In the genomic region with DNA sequence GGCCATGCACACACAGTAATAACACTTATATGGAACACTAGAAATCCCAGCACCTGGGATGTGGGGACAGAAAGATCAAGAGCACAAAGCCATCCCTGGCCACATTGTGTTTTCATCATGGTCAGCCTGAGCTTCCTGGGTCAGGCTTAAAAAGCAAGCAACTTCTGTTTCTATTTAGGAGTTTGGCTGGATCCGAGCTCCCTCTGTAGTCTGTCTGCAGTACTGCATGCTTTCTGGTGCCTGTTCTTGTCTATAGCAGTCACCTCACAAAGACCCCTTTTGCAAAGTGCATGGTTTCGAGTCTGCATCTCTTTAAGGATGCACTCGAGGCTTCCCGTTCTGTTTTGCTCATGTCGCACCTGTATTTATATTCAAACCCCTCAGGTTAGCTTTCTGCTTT, we compare ENCODE assay signal across 8 mouse cellular contexts.
DNase-seq lines count a peak whose midpoint lies in the region; ATAC-seq and TF ChIP-seq lines count a peak whose summit lies in the region.

No protein-coding gene starts in this region.

- no peak overlapping the region for H3K4me2 ChIP-seq in kidney, embryonic 14.5 days (replicated peaks; ENCODE audit: low read depth, low read length)
- H3K4me2 ChIP-seq in lung, postnatal 0 days (replicated peaks; ENCODE audit: low read depth, low read length) = no peak overlapping the region

- H3K4me3 ChIP-seq in kidney, adult 2 months (ENCODE audit: insufficient read depth, low read depth, low read length) = no peak overlapping the region
- no peak overlapping the region for H3K4me3 ChIP-seq in kidney, embryonic 14.5 days (ENCODE audit: low read length)
- no peak overlapping the region for H3K4me3 ChIP-seq in MEL (ENCODE audit: control insufficient read depth in 1 of 2, insufficient read depth in 1 of 2, low read depth in 2 of 2, low read length in 2 of 2)
- no peak overlapping the region for H3K4me3 ChIP-seq in lung, postnatal 0 days (ENCODE audit: low read depth, low read length)

- DNase-seq in kidney, adult 2 months = peak; percentile 8
- DNase-seq in CD4-positive helper T cell, adult 2 months (ENCODE audit: low read depth, low spot score) = peak; percentile 28
- DNase-seq in MEL (ENCODE audit: low read depth, low spot score) = peak; percentile 50
- peak; percentile 30 for DNase-seq in lung, postnatal 0 days (ENCODE audit: low spot score)
- DNase-seq in c-Kit-positive CD71-positive TER-119-positive erythroid progenitor cells, embryonic 14.5 days (ENCODE audit: low spot score) = no peak
- DNase-seq in layer of hippocampus, adult 8-10 months (ENCODE audit: low spot score in 2 of 2) = no peak
- no peak for DNase-seq in urinary bladder, postnatal 4 days (ENCODE audit: low spot score in 2 of 2)

- H3K27ac ChIP-seq in kidney, adult 2 months (ENCODE audit: insufficient read depth, low read depth, low read length) = no peak overlapping the region
- H3K27ac ChIP-seq in kidney, embryonic 14.5 days (ENCODE audit: low read depth, low read length) = no peak overlapping the region
- H3K27ac ChIP-seq in MEL (ENCODE audit: control insufficient read depth, low read depth, low read length) = no peak overlapping the region
- H3K27ac ChIP-seq in lung, postnatal 0 days (ENCODE audit: low read length) = no peak overlapping the region

- TF ChIP-seq POLR2A in kidney, adult 2 months (IDR thresholded peaks at IDR 0.05; ENCODE audit: low read depth, low read length) = no peak
- no peak for TF ChIP-seq POLR2A in MEL (IDR thresholded peaks at IDR 0.05; ENCODE audit: control insufficient read depth in 1 of 2, insufficient read depth in 1 of 2, low read depth in 1 of 2, low read length in 2 of 2, poor library complexity in 1 of 2)

- 32% methylated on average over 5 of the region's 5 CpGs for whole genome bisulfite sequencing in kidney, adult 2 months
- 46% methylated on average over 5 of the region's 5 CpGs for WGBS in kidney, embryonic 14.5 days
- WGBS in lung, postnatal 0 days = 36% methylated on average over 5 of the region's 5 CpGs

- TF ChIP-seq EP300 in MEL (IDR thresholded peaks at IDR 0.05; ENCODE audit: low read depth in 1 of 2, low read length in 2 of 2) = no peak
- TF ChIP-seq EP300 in lung, postnatal 0 days (IDR thresholded peaks at IDR 0.05) = no peak

- no peaks in the 10 kb centered on the region for H3K36me3 ChIP-seq in kidney, adult 2 months (ENCODE audit: control insufficient read depth, insufficient read depth, low read length)
- H3K36me3 ChIP-seq in kidney, embryonic 14.5 days (ENCODE audit: control insufficient read depth, insufficient read depth, low read length) = no peaks in the 10 kb centered on the region
- no peaks in the 10 kb centered on the region for H3K36me3 ChIP-seq in MEL (ENCODE audit: control insufficient read depth in 1 of 2, insufficient read depth in 2 of 2, low read length in 2 of 2)
- no peaks in the 10 kb centered on the region for H3K36me3 ChIP-seq in lung, postnatal 0 days (ENCODE audit: insufficient read depth, low read length)

- no peak overlapping the region for H3K9ac ChIP-seq in kidney, embryonic 14.5 days (ENCODE audit: low read depth, low read length)
- no peak overlapping the region for H3K9ac ChIP-seq in MEL (ENCODE audit: control insufficient read depth, low read depth, low read length, poor library complexity, severe bottlenecking)
- no peak overlapping the region for H3K9ac ChIP-seq in lung, postnatal 0 days (replicated peaks; ENCODE audit: low read depth)

- peak; percentile 45 for TF ChIP-seq CTCF in kidney, adult 2 months (conservative IDR thresholded peaks at IDR 0.05; ENCODE audit: insufficient read depth, insufficient read length, low read depth, low read length)
- peak; percentile 32 to 60 (median 56); a peak in 5 of 6 replicates for TF ChIP-seq CTCF in MEL (IDR thresholded peaks at IDR 0.05 in 2 of 3, conservative IDR thresholded peaks at IDR 0.05 in 1 of 3; ENCODE audit: control insufficient read depth in 1 of 3, insufficient read depth in 1 of 3, low read depth in 2 of 3, low read length in 3 of 3, poor library complexity in 1 of 3, severe bottlenecking in 1 of 3)
- peak; percentile 64 for TF ChIP-seq CTCF in lung, postnatal 0 days (IDR thresholded peaks at IDR 0.05)

- H3K79me2 ChIP-seq in MEL (ENCODE audit: control insufficient read depth, insufficient read depth, low read length, poor library complexity) = no peaks in the 10 kb centered on the region

- no peaks in the 10 kb centered on the region for H3K4me1 ChIP-seq in kidney, adult 2 months (ENCODE audit: control insufficient read depth, insufficient read depth, low read length)
- H3K4me1 ChIP-seq in kidney, embryonic 14.5 days (ENCODE audit: control insufficient read depth, insufficient read depth, low read length) = no peaks in the 10 kb centered on the region
- no peaks in the 10 kb centered on the region for H3K4me1 ChIP-seq in MEL (ENCODE audit: control insufficient read depth in 1 of 2, insufficient read depth in 2 of 2, low read length in 2 of 2)
- H3K4me1 ChIP-seq in lung, postnatal 0 days (ENCODE audit: insufficient read depth, low read depth, low read length) = no peaks in the 10 kb centered on the region

- H3K27me3 ChIP-seq in kidney, adult 2 months (replicated peaks; ENCODE audit: control insufficient read depth, insufficient read depth, low read length) = no peaks in the 10 kb centered on the region
- H3K27me3 ChIP-seq in kidney, embryonic 14.5 days (ENCODE audit: control insufficient read depth, insufficient read depth, low read length) = no peaks in the 10 kb centered on the region
- no peaks in the 10 kb centered on the region for H3K27me3 ChIP-seq in MEL (ENCODE audit: control insufficient read depth in 1 of 2, insufficient read depth in 2 of 2, low read length in 2 of 2)
- no peaks in the 10 kb centered on the region for H3K27me3 ChIP-seq in lung, postnatal 0 days (replicated peaks; ENCODE audit: insufficient read depth, low read length)

- ATAC-seq in kidney, embryonic 14.5 days (ENCODE audit: low FRiP score, low TSS enrichment) = no peak
- ATAC-seq in lung, postnatal 0 days = no peak

- no peaks in the 10 kb centered on the region for H3K9me3 ChIP-seq in kidney, embryonic 14.5 days (ENCODE audit: control insufficient read depth, low read length)
- no peaks in the 10 kb centered on the region; the same call in 1 of the 2 replicates for H3K9me3 ChIP-seq in MEL (replicated peaks; ENCODE audit: insufficient read depth, low read length)
- H3K9me3 ChIP-seq in lung, postnatal 0 days (ENCODE audit: low read length) = no peaks in the 10 kb centered on the region

- TF ChIP-seq RAD21 in MEL (IDR thresholded peaks at IDR 0.05; ENCODE audit: low read depth, low read length) = peak; percentile 41

TF ChIP-seq in MEL, 35 proteins besides CTCF, POLR2A, EP300 and RAD21:
- no peak for TF ChIP-seq NELFE (IDR thresholded peaks at IDR 0.05; ENCODE audit: low read depth, low read length)
- TF ChIP-seq ZC3H11A (IDR thresholded peaks at IDR 0.05; ENCODE audit: low read depth, low read length) = 0 out of 2 replicates have a peak, but pooled peaks have one; percentile 10
- TF ChIP-seq SMC3 (IDR thresholded peaks at IDR 0.05; ENCODE audit: low read depth, low read length) = peak; percentile 41
- TF ChIP-seq UBTF (IDR thresholded peaks at IDR 0.05; ENCODE audit: borderline replicate concordance, insufficient read depth, low read depth, low read length) = no peak
- TF ChIP-seq HCFC1 (IDR thresholded peaks at IDR 0.05; ENCODE audit: low read depth, low read length) = no peak
- no peak for TF ChIP-seq MAX (IDR thresholded peaks at IDR 0.05; ENCODE audit: low read length)
- TF ChIP-seq USF2 (IDR thresholded peaks at IDR 0.05; ENCODE audit: borderline replicate concordance in 1 of 2, insufficient read depth in 1 of 2, low read depth in 1 of 2, low read length in 2 of 2) = no peak
- TF ChIP-seq GABPA (IDR thresholded peaks at IDR 0.05; ENCODE audit: low read depth, low read length) = no peak
- no peak for TF ChIP-seq BHLHE40 (IDR thresholded peaks at IDR 0.05; ENCODE audit: borderline replicate concordance, low read depth, low read length)
- TF ChIP-seq ETS1 (IDR thresholded peaks at IDR 0.05; ENCODE audit: low read depth, low read length) = no peak

Comparison
In these comparisons a context has a peak if more than half of its experiments do, and no peak if none do; other contexts are left out.
1. DNase-seq: peak in kidney, adult 2 months (single experiment), CD4-positive helper T cell, adult 2 months (single experiment), MEL (single experiment) and lung, postnatal 0 days (single experiment); none in c-Kit-positive CD71-positive TER-119-positive erythroid progenitor cells, embryonic 14.5 days (single experiment), layer of hippocampus, adult 8-10 months (0 of 2) and urinary bladder, postnatal 4 days (0 of 2).
2. Peak in every context shown above with its lines, with median percentiles within 50 percentile points of each other: CTCF ChIP-seq.